Mouse (Mus musculus) heart, postnatal 14 days (tissue): ENCODE measurements at regions not wholly inside any gene's neighbourhood (a gene's known extent, or its start where the extent isn't known, plus 50 kb on each side); places are given as distances from the start of the nearest gene placed in this dataset.
"Not testable (repeated sequence)": the region's sequence is repeated elsewhere in the genome, so short reads cannot be mapped to it uniquely, and the experiment has no call there.

ENCODE experiments used
- DNase-seq, 2 experiments: peaks; one replicate each; pipeline ENCODE4 v3.0.0; 2021 to 2022
- intact Hi-C: fragments of 180-260 bp; cut with DNase I; formaldehyde crosslinking; loops from one replicate; pipeline ENCODE4 v1.15.1; 2025

- intact Hi-C loops: loop anchor here (2.0 kb wide), 1 partner anchor 49 kb away; no protein-coding TSS in a partner anchor
- peak in 1 of 2 experiments; percentile 13 for DNase-seq
Observed at GRCm38 (mm10) chr14:61737504-61738040, 130.3 kb downstream of the Kcnrg start.

DNA sequence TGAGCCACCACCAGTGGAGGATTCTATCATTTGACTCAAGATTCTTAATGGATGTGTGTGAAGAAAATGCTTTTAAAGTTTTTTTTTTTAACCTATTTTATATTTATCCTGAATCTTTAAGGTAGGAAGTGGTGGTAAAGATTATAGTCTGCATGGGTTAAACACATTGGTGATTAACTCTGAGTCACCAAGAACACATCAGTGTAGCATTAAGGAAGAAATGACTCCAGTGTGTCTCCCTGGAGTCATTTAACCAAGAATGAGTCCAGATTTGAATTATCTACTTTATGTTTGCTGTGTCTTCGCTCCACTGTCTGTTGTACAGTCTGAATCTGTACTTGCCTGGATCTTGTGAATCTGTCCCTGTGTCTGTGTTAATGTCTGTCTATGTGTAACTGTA lies 132.2 kb downstream of the Kcnrg start:
- intact Hi-C loops: loop anchor here (2.0 kb wide), 1 partner anchor 51 kb away; no protein-coding TSS in a partner anchor
- DNase-seq: no peak

DNA sequence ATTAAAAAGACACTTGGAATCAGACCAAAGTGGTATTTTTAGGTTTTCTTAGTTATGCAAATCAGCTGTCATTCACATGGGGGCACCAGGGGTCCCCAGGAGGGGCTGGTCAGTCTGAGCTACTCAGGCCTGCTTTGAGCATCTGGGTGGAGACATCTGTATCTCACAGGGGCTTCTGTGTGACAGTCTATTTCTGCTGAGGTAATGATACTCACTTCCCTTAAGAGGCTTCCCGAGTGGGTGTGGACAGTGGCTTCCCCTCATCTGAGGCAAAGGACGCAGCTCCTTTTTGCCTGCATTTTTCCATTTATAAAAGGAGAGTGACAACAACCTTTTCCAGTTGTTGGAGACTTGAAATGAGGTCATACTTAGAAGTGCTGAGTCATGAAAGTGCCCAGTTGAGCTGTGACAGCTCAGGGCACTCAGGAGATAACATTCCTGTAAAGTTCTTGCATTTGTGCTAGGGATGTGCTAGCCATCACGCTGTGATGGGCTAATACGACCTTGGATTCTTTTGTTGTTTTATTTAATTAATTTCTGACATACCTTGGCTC lies 136.7 kb downstream of the Kcnrg start:
- intact Hi-C loops: no loop called here
- no peak for DNase-seq

DNA sequence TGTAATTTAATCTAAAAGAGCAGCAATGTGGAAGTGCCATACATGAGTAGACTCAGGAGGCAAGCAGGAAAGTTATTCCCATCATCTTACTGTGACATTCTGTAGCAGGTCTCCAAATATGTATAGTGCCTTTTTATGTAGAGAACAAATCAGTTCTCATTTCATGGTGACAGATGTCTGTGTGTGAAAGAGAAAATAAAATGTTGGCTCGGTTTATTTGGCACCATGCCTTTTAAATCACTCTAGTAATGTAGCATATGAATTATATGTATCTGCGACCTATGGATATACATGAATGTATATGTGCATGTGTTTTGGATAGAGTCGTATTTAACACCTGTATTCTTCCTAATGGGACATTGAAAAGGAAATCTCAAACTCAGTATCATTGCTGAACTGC lies 146.2 kb downstream of the Kcnrg start:
- intact Hi-C loops: no loop called here
- DNase-seq: no peak

GRCm38 (mm10) chr14:61756651-61757050 lies 149.4 kb downstream of the Kcnrg start:
- intact Hi-C loops: no loop called here
- DNase-seq: no peak

- peak; percentile 70 to 77 for DNase-seq
- intact Hi-C loops: no loop called here
Observed at GRCm38 (mm10) chr14:61757086-61757822, 150.0 kb downstream of the Kcnrg start.

GRCm38 (mm10) chr14:61757823-61758175 lies 150.5 kb downstream of the Kcnrg start:
- no peak for DNase-seq
- intact Hi-C loops: no loop called here

DNA sequence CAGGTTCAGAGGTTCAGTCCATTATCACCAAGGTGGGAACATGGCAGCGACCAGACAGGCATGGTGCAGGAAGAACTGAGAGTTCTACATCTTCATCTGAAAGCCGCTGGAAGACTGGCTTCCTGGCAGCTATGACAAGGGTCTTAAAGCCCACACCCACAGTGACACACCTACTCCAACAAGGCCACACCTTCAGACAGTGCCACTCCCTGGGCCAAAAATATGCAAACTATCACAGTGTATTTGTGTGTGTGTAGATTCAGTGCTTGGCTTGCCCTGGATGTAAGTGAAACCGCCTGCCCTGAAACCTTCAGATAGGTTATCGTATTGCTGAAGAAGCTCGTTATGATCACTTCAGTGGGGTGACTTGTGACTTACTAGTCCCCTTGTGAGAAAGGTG lies 151.3 kb downstream of the Kcnrg start:
- no peak for DNase-seq
- intact Hi-C loops: no loop called here

- DNase-seq, intact Hi-C loops: not testable (repeated sequence)
Observed at GRCm38 (mm10) chr14:61760176-61760575, 152.9 kb downstream of the Kcnrg start.

- no peak for DNase-seq
- intact Hi-C loops: no loop called here
Observed at GRCm38 (mm10) chr14:61762076-61762475, 154.8 kb downstream of the Kcnrg start.

- no peak for DNase-seq
- intact Hi-C loops: loop anchor here (5.0 kb wide), 1 partner anchor 48 kb away; no protein-coding TSS in a partner anchor
Observed at GRCm38 (mm10) chr14:61769881-61770280, 162.6 kb downstream of the Kcnrg start.

GRCm38 (mm10) chr14:61774171-61774570 lies 166.9 kb downstream of the Kcnrg start:
- no peak for DNase-seq
- intact Hi-C loops: loop anchor here (5.0 kb wide), 1 partner anchor 52 kb away; no protein-coding TSS in a partner anchor

DNA sequence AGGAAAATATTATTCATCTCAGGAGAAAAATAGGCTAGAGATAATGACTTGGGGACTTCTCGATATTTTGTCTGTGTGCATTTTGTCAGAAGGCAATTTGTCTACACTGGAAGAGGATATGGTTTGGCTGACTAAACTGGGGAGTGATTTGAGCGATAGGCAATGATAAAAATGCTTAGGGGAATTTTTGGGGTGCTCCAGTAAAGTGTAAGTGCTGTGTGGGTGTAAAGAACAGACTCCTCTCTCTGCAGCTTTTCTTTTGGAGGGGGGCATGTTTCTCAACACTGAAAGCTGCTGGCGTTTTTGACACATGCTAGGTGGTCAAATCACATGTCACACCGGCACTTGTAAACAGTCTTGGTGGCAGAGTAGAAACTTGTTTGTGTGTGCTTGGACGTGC lies 171.4 kb downstream of the Kcnrg start:
- intact Hi-C loops: no loop called here
- no peak for DNase-seq

GRCm38 (mm10) chr14:61783206-61783605 lies 175.9 kb downstream of the Kcnrg start:
- intact Hi-C loops: no loop called here
- DNase-seq: no peak

DNA sequence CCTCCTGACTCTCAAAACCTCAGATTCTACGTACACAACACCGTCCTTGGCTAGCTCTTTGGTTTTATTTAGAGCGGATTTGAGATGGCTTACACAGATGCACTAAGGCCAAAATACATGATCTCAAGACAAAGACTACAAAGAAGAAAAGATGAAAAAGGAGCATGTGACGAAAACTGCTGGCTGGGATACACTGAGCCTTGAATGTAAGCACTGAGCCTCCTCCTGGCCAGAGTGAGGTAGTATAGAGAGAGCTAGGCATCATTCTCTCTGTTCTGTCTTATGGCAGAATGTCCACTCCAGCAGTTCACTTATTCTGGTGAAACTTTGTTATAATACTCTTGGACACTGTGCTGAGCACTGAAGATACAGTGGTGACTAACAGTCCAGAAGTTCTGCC lies 177.4 kb downstream of the Kcnrg start:
- no peak for DNase-seq
- intact Hi-C loops: no loop called here

- no peak for DNase-seq
- intact Hi-C loops: no loop called here
Observed at GRCm38 (mm10) chr14:61786031-61786430, 178.8 kb downstream of the Kcnrg start.

DNA sequence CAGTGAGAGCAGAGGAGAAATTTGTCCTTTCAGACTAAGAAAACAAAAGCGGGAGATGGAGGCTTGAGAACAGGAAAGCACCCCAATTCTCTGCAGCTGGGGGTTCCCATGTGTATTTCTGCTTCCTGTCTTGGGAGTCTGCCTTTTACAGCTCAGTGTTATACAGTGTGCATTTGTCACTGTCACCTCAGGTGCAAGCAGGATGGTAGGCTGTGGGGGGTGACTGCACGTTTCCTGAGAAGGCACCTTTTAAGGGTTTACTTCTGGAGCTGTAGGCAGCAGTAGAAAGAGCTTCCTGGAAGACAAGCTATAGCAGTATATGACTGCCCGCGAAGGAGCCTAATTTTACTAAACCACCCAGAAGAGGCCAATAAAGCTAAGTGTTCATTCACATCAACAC lies 180.5 kb downstream of the Kcnrg start:
- intact Hi-C loops: no loop called here
- no peak for DNase-seq

DNA sequence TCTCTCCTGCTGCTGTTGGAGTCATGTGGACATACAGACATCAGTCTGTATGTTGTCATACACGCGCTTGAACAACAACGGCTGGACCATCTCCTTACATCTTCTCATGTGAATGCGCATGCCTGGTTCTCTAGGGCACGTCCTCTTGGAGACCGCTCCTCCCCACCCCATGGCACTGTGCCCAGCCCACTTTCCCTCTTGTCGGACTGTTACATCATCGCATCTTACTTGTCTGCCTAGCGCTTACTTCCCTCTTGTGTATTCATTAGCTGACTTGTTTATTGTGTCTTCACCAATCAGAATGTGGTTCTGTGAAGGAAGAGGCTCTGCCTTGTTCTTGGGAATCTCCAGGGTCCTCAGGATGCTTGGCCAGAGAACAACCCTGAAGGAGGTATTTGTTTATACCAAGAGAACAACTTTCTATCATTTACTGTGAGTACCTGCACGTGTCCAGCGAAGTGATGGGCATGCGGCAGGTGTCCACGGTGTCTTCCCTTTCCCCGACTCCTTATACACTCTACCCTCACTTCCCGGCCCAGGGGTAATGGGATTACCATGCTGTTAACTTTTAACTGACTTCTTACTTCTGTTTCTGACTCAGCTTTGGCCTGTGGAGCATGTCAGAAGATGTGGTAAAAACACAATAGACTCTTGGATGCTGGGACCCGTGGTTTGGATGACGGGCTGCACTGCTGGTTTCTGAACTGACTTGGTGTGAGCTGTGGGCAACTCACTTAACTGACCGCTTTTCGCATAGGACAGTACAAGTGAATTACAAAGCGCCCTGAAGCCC lies 181.9 kb downstream of the Kcnrg start:
- DNase-seq: peak; percentile 29 to 41
- intact Hi-C loops: no loop called here

DNA sequence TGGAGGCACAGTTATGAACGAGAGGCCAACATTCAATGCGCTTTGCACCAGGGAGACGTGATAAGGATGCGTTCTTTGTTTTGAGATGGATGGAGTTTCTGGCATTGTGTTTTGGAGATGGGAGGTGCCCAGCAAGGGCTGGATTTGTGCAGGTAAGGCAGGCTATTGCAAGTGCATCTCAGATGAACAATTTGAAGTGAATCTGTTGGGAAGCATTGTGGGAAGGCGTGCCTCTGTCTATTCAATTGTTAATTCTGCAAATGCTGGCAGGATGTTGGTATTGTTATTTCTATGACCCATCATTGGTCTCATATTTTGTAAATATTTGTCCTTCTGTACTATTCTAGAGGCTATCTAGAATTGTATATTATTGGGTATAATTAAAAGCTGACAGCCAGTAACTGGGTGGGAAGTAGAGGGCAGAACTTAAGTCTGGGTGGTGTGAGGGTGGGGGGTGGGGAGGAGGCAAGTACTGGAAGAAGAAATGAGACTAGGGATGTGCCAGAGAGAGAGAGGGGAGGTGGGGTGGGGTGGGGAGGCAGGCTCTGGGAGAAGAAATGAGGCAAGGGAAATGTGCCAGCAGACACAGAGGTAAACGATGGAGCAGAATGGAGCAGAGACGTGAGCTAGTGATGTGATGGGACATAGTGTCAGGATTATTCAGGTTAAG lies 188.9 kb downstream of the Kcnrg start:
- intact Hi-C loops: no loop called here
- DNase-seq: no peak

GRCm38 (mm10) chr14:61796671-61797070 lies 189.4 kb downstream of the Kcnrg start:
- intact Hi-C loops: no loop called here
- no peak for DNase-seq
